Mouse (Mus musculus): ENCODE data around the gene Rassf3.

GRCm38 (mm10) chr10:121428011-121428711 is 48.0 kb downstream of the Rassf3 start:
- TF ChIP-seq POLR2A (IDR thresholded peaks at IDR 0.05; ENCODE audit: low read depth, low read length) (no peak), CTCF (IDR thresholded peaks at IDR 0.05; ENCODE audit: extremely low read depth, insufficient read depth, insufficient read length, insufficient replicate concordance) (no peak)
